Mouse (Mus musculus): ENCODE results near the gene Olfr635. TPM values are rescaled to one million over a fixed set of nuclear protein-coding genes. Genes with fewer than 3 reads are reported as not detected.

Olfr635 gene
- total RNA-seq, 1 experiment: not detected

DNA sequence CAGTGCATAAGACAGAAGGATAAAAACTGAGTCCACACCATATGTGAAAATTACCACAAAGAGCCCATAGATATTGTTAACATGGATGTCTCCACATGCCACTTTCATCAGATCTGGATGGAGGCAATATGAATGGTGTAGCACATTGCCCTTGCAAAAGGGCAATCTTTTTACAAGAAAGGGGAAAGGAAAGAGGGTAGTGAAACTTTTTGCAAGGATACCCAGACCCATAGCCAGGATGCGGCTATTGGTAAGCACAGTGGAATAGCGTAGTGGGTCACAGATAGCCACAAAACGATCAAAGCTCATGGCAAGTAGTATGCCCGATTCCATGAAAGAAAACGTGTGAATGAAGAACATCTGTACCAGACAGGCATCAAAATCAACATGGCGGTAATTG, 50.7 kb downstream of the Olfr635 start:
- H3K27ac ChIP-seq (ENCODE audit: insufficient read depth, low read depth, low read length, poor library complexity, severe bottlenecking): no peak overlapping the region
- no peak for TF ChIP-seq MAFK (IDR thresholded peaks at IDR 0.05; ENCODE audit: insufficient read depth, low read depth, low read length)
- TF ChIP-seq CHD2 (IDR thresholded peaks at IDR 0.05; ENCODE audit: low read depth, low read length): no peak
- TF ChIP-seq ZC3H11A (IDR thresholded peaks at IDR 0.05; ENCODE audit: borderline replicate concordance, low read depth, low read length): no peak
- no peak for TF ChIP-seq HCFC1 (IDR thresholded peaks at IDR 0.05; ENCODE audit: borderline replicate concordance, insufficient read depth, low read length)
- TF ChIP-seq ZNF384 (IDR thresholded peaks at IDR 0.05; ENCODE audit: low read depth, low read length): no peak
- in situ Hi-C loops (cut with MboI; ENCODE audit: low sequenced_read_pairs in 2 of 2, unreplicated experiment in 2 of 2): no loop called here
- no peaks in the 10 kb centered on the region for H3K9me3 ChIP-seq (ENCODE audit: control insufficient read depth, insufficient read depth, low read depth, low read length)
- H3K36me3 ChIP-seq (ENCODE audit: control insufficient read depth, insufficient read depth, low read length, poor library complexity, severe bottlenecking): no peaks in the 10 kb centered on the region
- H3K9ac ChIP-seq (ENCODE audit: insufficient read depth, low read depth, low read length, poor library complexity, severe bottlenecking): no peak overlapping the region
- no peak overlapping the region for H3K4me3 ChIP-seq (ENCODE audit: insufficient read depth in 1 of 2, low read depth in 1 of 2, low read length in 2 of 2, poor library complexity in 1 of 2, severe bottlenecking in 1 of 2)
- no peak for DNase-seq (ENCODE audit: low read depth, low spot score)
- no peaks in the 10 kb centered on the region for H3K4me1 ChIP-seq (ENCODE audit: control insufficient read depth in 2 of 2, insufficient read depth in 2 of 2, low read length in 2 of 2, poor library complexity in 1 of 2)

GRCm38 (mm10) chr7:104025473-104025872, 54.5 kb downstream of the Olfr635 start, which contains the start of gene Olfr640:
Gene Olfr640, minus strand, starts transcription at chr7:104025573.
- Histone ChIP-seq H3K36me3 (ENCODE audit: control insufficient read depth, insufficient read depth, low read length, poor library complexity, severe bottlenecking) (no peaks in the 10 kb centered on the region), H3K4me1 (ENCODE audit: control insufficient read depth in 2 of 2, insufficient read depth in 2 of 2, low read length in 2 of 2, poor library complexity in 1 of 2) (no peaks in the 10 kb centered on the region), H3K9me3 (ENCODE audit: control insufficient read depth, insufficient read depth, low read depth, low read length) (no peaks in the 10 kb centered on the region), H3K9ac (ENCODE audit: insufficient read depth, low read depth, low read length, poor library complexity, severe bottlenecking) (no peak within 1 kb of the TSS), H3K4me3 (ENCODE audit: insufficient read depth in 1 of 2, low read depth in 1 of 2, low read length in 2 of 2, poor library complexity in 1 of 2, severe bottlenecking in 1 of 2) (no peak within 1 kb of the TSS), H3K27ac (ENCODE audit: insufficient read depth, low read depth, low read length, poor library complexity, severe bottlenecking) (no peak within 1 kb of the TSS)
- TF ChIP-seq HCFC1 (IDR thresholded peaks at IDR 0.05; ENCODE audit: borderline replicate concordance, insufficient read depth, low read length): no peak
- TF ChIP-seq ZC3H11A (IDR thresholded peaks at IDR 0.05; ENCODE audit: borderline replicate concordance, low read depth, low read length): no peak
- TF ChIP-seq ZNF384 (IDR thresholded peaks at IDR 0.05; ENCODE audit: low read depth, low read length): no peak
- TF ChIP-seq MAFK (IDR thresholded peaks at IDR 0.05; ENCODE audit: insufficient read depth, low read depth, low read length): no peak
- DNase-seq (ENCODE audit: low read depth, low spot score): no peak
- in situ Hi-C loops (cut with MboI; ENCODE audit: low sequenced_read_pairs in 2 of 2, unreplicated experiment in 2 of 2): no loop called here

DNA sequence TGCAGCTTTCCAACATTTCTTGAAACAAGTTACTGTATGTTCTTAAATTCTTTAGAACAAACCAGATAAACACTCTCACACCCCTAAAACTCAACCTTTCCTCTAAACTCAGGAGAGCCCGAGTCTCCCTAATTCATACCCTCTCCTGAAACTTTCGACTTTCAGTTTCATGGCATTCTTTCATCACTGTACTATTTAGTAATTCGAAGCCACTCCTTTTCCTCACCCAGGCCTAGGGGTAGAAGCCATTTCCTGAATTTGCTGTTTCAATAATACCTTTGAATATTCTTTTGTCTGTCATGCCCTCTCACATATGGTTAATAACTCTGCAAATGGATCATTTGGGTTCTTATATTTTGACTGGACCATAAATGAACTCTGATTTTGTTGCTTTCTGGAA, 56.0 kb downstream of the Olfr635 start:
- Histone ChIP-seq H3K4me1 (ENCODE audit: control insufficient read depth in 2 of 2, insufficient read depth in 2 of 2, low read length in 2 of 2, poor library complexity in 1 of 2) (no peaks in the 10 kb centered on the region), H3K9ac (ENCODE audit: insufficient read depth, low read depth, low read length, poor library complexity, severe bottlenecking) (no peak overlapping the region), H3K36me3 (ENCODE audit: control insufficient read depth, insufficient read depth, low read length, poor library complexity, severe bottlenecking) (no peaks in the 10 kb centered on the region), H3K27ac (ENCODE audit: insufficient read depth, low read depth, low read length, poor library complexity, severe bottlenecking) (no peak overlapping the region), H3K4me3 (ENCODE audit: insufficient read depth in 1 of 2, low read depth in 1 of 2, low read length in 2 of 2, poor library complexity in 1 of 2, severe bottlenecking in 1 of 2) (no peak overlapping the region), H3K9me3 (ENCODE audit: control insufficient read depth, insufficient read depth, low read depth, low read length) (no peaks in the 10 kb centered on the region)
- no peak for DNase-seq (ENCODE audit: low read depth, low spot score)
- in situ Hi-C loops (cut with MboI; ENCODE audit: low sequenced_read_pairs in 2 of 2, unreplicated experiment in 2 of 2): no loop called here
- TF ChIP-seq HCFC1 (IDR thresholded peaks at IDR 0.05; ENCODE audit: borderline replicate concordance, insufficient read depth, low read length) (no peak), ZC3H11A (IDR thresholded peaks at IDR 0.05; ENCODE audit: borderline replicate concordance, low read depth, low read length) (no peak), ZNF384 (IDR thresholded peaks at IDR 0.05; ENCODE audit: low read depth, low read length) (no peak), MAFK (IDR thresholded peaks at IDR 0.05; ENCODE audit: insufficient read depth, low read depth, low read length) (no peak), CHD2 (IDR thresholded peaks at IDR 0.05; ENCODE audit: low read depth, low read length) (no peak)

DNA sequence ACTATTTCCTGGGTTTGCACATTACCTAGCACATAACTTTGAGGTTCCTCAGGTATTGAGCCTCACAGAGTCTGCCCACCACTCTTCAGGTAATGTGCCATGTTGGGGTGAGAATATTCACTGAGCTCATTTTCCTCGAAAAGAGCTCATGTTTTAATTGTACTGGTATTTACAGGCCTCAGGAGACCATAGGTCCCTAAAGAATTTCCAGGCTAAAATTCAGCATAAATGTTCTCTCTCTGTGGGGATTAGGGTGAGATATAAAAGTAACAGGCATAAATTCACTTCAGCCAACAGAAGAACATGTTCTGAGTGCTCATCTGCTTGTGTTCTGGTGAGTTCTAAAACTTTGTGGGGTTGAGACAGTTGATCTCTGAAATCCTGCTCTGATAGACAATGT, 64.2 kb downstream of the Olfr635 start, which contains the start of gene Olfr641:
Olfr641 (plus strand) TSS at position 301 of the 400 bp plus-strand sequence.
- in situ Hi-C loops (cut with MboI; ENCODE audit: low sequenced_read_pairs in 2 of 2, unreplicated experiment in 2 of 2): no loop called here
- Histone ChIP-seq H3K36me3 (ENCODE audit: control insufficient read depth, insufficient read depth, low read length, poor library complexity, severe bottlenecking) (no peaks in the 10 kb centered on the region), H3K9ac (ENCODE audit: insufficient read depth, low read depth, low read length, poor library complexity, severe bottlenecking) (no peak within 1 kb of the TSS), H3K4me3 (ENCODE audit: insufficient read depth in 1 of 2, low read depth in 1 of 2, low read length in 2 of 2, poor library complexity in 1 of 2, severe bottlenecking in 1 of 2) (peak within 1 kb of the TSS in 1 of 2 experiments; percentile 32; a peak in 1 of 4 replicates), H3K4me1 (ENCODE audit: control insufficient read depth in 2 of 2, insufficient read depth in 2 of 2, low read length in 2 of 2, poor library complexity in 1 of 2) (no peaks in the 10 kb centered on the region), H3K9me3 (ENCODE audit: control insufficient read depth, insufficient read depth, low read depth, low read length) (no peaks in the 10 kb centered on the region), H3K27ac (ENCODE audit: insufficient read depth, low read depth, low read length, poor library complexity, severe bottlenecking) (no peak within 1 kb of the TSS)
- DNase-seq (ENCODE audit: low read depth, low spot score): no peak
- TF ChIP-seq HCFC1 (IDR thresholded peaks at IDR 0.05; ENCODE audit: borderline replicate concordance, insufficient read depth, low read length) (no peak), CHD2 (IDR thresholded peaks at IDR 0.05; ENCODE audit: low read depth, low read length) (no peak), ZC3H11A (IDR thresholded peaks at IDR 0.05; ENCODE audit: borderline replicate concordance, low read depth, low read length) (no peak), ZNF384 (IDR thresholded peaks at IDR 0.05; ENCODE audit: low read depth, low read length) (no peak), MAFK (IDR thresholded peaks at IDR 0.05; ENCODE audit: insufficient read depth, low read depth, low read length) (no peak)

Other genes with a start within 250 kb of the Olfr635 start
- not detected in 2 replicates for gene Olfr628, start 240.8 kb upstream of the Olfr635 start, total RNA-seq (2012; rRNA removed)
- not detected in 2 replicates for gene Olfr629, start 226.2 kb upstream of the Olfr635 start, total RNA-seq (2012; rRNA removed)
- not detected in 2 replicates for gene Olfr630, start 213.8 kb upstream of the Olfr635 start, total RNA-seq (2012; rRNA removed)
- not detected in 2 replicates for gene Olfr69, start 199.6 kb upstream of the Olfr635 start, total RNA-seq (2012; rRNA removed)
- not detected in 2 replicates for gene Olfr68, start 191.5 kb upstream of the Olfr635 start, total RNA-seq (2012; rRNA removed)
- not detected in 2 replicates for gene Olfr67, start 179.3 kb upstream of the Olfr635 start, total RNA-seq (2012; rRNA removed)
- gene Hbb-bt, start 157.2 kb upstream of the Olfr635 start, total RNA-seq (2012; rRNA removed): not detected in 2 replicates
- not detected in 2 replicates for gene Hbb-bs, start 143.1 kb upstream of the Olfr635 start, total RNA-seq (2012; rRNA removed)
- gene Hbb-bh2, start 130.6 kb upstream of the Olfr635 start, total RNA-seq (2012; rRNA removed): not detected in 2 replicates
- gene Hbb-bh1, start 128.0 kb upstream of the Olfr635 start, total RNA-seq (2012; rRNA removed): not detected in 2 replicates
- gene Hbb-y, start 117.9 kb upstream of the Olfr635 start, total RNA-seq (2012; rRNA removed): not detected in 2 replicates
- gene Olfr66, start 84.9 kb upstream of the Olfr635 start, total RNA-seq (2012; rRNA removed): not detected in 2 replicates
- gene Olfr64, start 76.7 kb upstream of the Olfr635 start, total RNA-seq (2012; rRNA removed): not detected in 2 replicates
- not detected in 2 replicates for gene Olfr65, start 67.7 kb upstream of the Olfr635 start, total RNA-seq (2012; rRNA removed)
- not detected in 2 replicates for gene Olfr631, start 42.3 kb upstream of the Olfr635 start, total RNA-seq (2012; rRNA removed)
- not detected in 2 replicates for gene Olfr632, start 36.8 kb upstream of the Olfr635 start, total RNA-seq (2012; rRNA removed)
- gene Olfr633, start 26.7 kb upstream of the Olfr635 start, total RNA-seq (2012; rRNA removed): not detected in 2 replicates
- gene Olfr638, start 27.6 kb downstream of the Olfr635 start, total RNA-seq (2012; rRNA removed): not detected in 2 replicates
- gene Olfr639, start 46.2 kb downstream of the Olfr635 start, total RNA-seq (2012; rRNA removed): 0.42 and 0.45 TPM in 2 replicates
- not detected in 2 replicates for gene Olfr640, start 54.4 kb downstream of the Olfr635 start, total RNA-seq (2012; rRNA removed)
- gene Olfr641, start 64.3 kb downstream of the Olfr635 start, total RNA-seq (2012; rRNA removed): not detected in 2 replicates
- gene Olfr642, start 81.5 kb downstream of the Olfr635 start, total RNA-seq (2012; rRNA removed): not detected in 2 replicates
- not detected in 2 replicates for gene 4930516K23Rik, start 90.3 kb downstream of the Olfr635 start, total RNA-seq (2012; rRNA removed)
- not detected in 2 replicates for gene Olfr644, start 100.7 kb downstream of the Olfr635 start, total RNA-seq (2012; rRNA removed)
- not detected in 2 replicates for gene Olfr645, start 114.3 kb downstream of the Olfr635 start, total RNA-seq (2012; rRNA removed)
- gene Olfr646, start 133.7 kb downstream of the Olfr635 start, total RNA-seq (2012; rRNA removed): not detected in 2 replicates
- not detected in 2 replicates for gene Ubqln5, start 158.7 kb downstream of the Olfr635 start, total RNA-seq (2012; rRNA removed)
- not detected in 2 replicates for gene Olfr643, start 166.3 kb downstream of the Olfr635 start, total RNA-seq (2012; rRNA removed)
- not detected in 2 replicates for gene Ubqln3, start 172.1 kb downstream of the Olfr635 start, total RNA-seq (2012; rRNA removed)
- not detected in 2 replicates for gene Ubqlnl, start 179.4 kb downstream of the Olfr635 start, total RNA-seq (2012; rRNA removed)
- gene Olfm5, start 193.7 kb downstream of the Olfr635 start, total RNA-seq (2012; rRNA removed): not detected in 2 replicates
- gene Olfr648, start 212.2 kb downstream of the Olfr635 start, total RNA-seq (2012; rRNA removed): 0.04 and 0.05 TPM in 2 replicates
- gene Olfr649, start 224.8 kb downstream of the Olfr635 start, total RNA-seq (2012; rRNA removed): not detected in 2 replicates
- 73.9 and 86.1 TPM in 2 replicates for gene Trim6, start 247.6 kb downstream of the Olfr635 start, total RNA-seq (2012; rRNA removed)

All from ES-E14 (cell line).